Mouse (Mus musculus): ENCODE data around the gene Olfr1275. TPM values are rescaled to one million over a fixed set of nuclear protein-coding genes. Genes with fewer than 3 reads are reported as not detected.

Olfr1275 gene
- polyA plus RNA-seq (2012; rRNA removed; ENCODE audit: low replicate concordance): not detected in 2 replicates

DNA sequence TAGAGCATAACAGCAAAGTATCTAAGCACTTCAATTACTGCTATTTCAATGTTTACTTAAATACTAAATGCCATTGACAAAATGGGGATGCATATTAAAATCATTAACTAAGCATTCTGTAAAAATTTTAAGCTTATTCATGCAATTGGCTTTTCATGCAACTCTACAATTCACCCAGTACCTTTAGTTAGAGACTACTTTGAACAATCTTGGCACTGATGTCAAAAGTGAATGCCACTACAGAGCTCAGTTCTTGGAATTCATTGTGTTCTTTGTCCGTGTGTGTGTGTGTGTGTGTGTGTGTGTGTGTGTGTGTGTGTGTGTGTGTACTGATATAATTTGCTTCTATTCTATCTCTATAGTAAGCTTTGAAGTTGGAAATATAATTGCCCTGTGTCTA, at the start of gene Olfr1275:
Gene Olfr1275 (minus strand): TSS at position 101 of the 400 bp plus-strand sequence.

GRCm38 (mm10) chr2:111274006-111274405, 38.9 kb upstream of the Olfr1275 start, which contains the start of gene Olfr1277:
Gene Olfr1277, minus strand, starts transcription at chr2:111274106.

DNA sequence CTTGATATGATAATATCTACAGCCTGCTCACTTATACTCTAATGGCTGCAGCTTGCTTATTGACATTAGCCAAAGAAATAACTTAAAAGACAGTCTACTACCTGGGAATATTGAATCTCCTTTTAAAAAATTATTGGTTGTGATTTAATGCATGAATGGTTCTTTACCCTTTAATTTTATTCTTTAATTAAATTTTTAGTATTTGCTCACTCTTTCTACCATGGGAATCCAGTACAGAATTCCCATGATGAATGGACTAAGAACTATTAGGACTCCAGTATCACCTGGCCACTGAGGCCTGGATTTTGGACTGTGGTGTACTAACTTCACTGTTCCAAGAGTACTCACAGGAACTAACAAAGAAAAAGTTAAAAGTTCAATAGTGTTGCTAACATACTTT, 19.1 kb upstream of the Olfr1275 start, which contains the start of gene Olfr1276:
Gene Olfr1276 (plus strand): TSS at position 301 of the 400 bp plus-strand sequence.

DNA sequence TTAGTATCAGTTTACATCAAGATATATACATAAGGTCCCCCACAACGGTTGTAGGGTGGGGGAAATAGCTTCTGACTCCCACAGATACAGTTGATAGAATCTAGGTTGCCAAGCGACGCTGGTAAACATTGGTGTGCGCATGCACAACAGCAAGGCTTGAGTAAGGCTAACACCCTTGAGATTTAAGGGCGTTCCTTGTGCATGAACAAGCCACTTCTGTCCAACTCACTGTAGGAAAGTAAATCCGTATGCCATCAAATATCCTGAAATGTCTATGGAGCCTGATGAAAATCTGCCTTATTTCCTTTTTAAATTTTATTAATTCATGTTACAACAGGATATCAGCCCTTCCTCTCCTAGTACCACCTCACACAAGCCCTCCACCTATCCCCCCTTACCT, 5.6 kb downstream of the Olfr1275 start, which contains the start of gene 4930430A15Rik:
Gene 4930430A15Rik (minus strand): TSS at position 101 of the 400 bp plus-strand sequence.

Other genes starting within 250 kb of the Olfr1275 start
- not detected in 2 replicates for gene Gm13941, start 129.3 kb downstream of the Olfr1275 start, polyA plus RNA-seq (2012; rRNA removed; ENCODE audit: low replicate concordance)
- not detected in 2 replicates for gene Gm15130, start 82.3 kb downstream of the Olfr1275 start, polyA plus RNA-seq (2012; rRNA removed; ENCODE audit: low replicate concordance)
- not detected in 2 replicates for gene 4930430A15Rik, start 5.7 kb downstream of the Olfr1275 start, polyA plus RNA-seq (2012; rRNA removed; ENCODE audit: low replicate concordance)
- not detected in 2 replicates for gene Olfr1276, start 19.2 kb upstream of the Olfr1275 start, polyA plus RNA-seq (2012; rRNA removed; ENCODE audit: low replicate concordance)
- gene Olfr1277, start 38.8 kb upstream of the Olfr1275 start, polyA plus RNA-seq (2012; rRNA removed; ENCODE audit: low replicate concordance): not detected in 2 replicates
- not detected in 2 replicates for gene Olfr1278, start 54.9 kb upstream of the Olfr1275 start, polyA plus RNA-seq (2012; rRNA removed; ENCODE audit: low replicate concordance)
- gene Olfr1279, start 65.3 kb upstream of the Olfr1275 start, polyA plus RNA-seq (2012; rRNA removed; ENCODE audit: low replicate concordance): not detected in 2 replicates
- not detected in 2 replicates for gene Olfr1280, start 78.7 kb upstream of the Olfr1275 start, polyA plus RNA-seq (2012; rRNA removed; ENCODE audit: low replicate concordance)
- not detected in 2 replicates for gene Olfr1281, start 91.2 kb upstream of the Olfr1275 start, polyA plus RNA-seq (2012; rRNA removed; ENCODE audit: low replicate concordance)
- gene Olfr1282, start 100.8 kb upstream of the Olfr1275 start, polyA plus RNA-seq (2012; rRNA removed; ENCODE audit: low replicate concordance): not detected in 2 replicates
- not detected in 2 replicates for gene Olfr1283, start 131.5 kb upstream of the Olfr1275 start, polyA plus RNA-seq (2012; rRNA removed; ENCODE audit: low replicate concordance)
- gene Olfr1284, start 140.2 kb upstream of the Olfr1275 start, polyA plus RNA-seq (2012; rRNA removed; ENCODE audit: low replicate concordance): not detected in 2 replicates
- gene Olfr1286, start 187.8 kb upstream of the Olfr1275 start, polyA plus RNA-seq (2012; rRNA removed; ENCODE audit: low replicate concordance): not detected in 2 replicates
- not detected in 2 replicates for gene Olfr1287, start 213.9 kb upstream of the Olfr1275 start, polyA plus RNA-seq (2012; rRNA removed; ENCODE audit: low replicate concordance)
- not detected in 2 replicates for gene Olfr1288, start 238.8 kb upstream of the Olfr1275 start, polyA plus RNA-seq (2012; rRNA removed; ENCODE audit: low replicate concordance)
- gene Olfr1289, start 245.5 kb upstream of the Olfr1275 start, polyA plus RNA-seq (2012; rRNA removed; ENCODE audit: low replicate concordance): not detected in 2 replicates